Mouse (Mus musculus) left cerebral cortex, adult 9 months (tissue): Measurements from ENCODE around the gene Tab3.

Experiments
- DNase-seq, 2 experiments: peaks; one replicate each; pipeline ENCODE4 v3.0.0; 2022; ENCODE audit warnings: low spot score in 2 of 2

Gene Tab3

DNA sequence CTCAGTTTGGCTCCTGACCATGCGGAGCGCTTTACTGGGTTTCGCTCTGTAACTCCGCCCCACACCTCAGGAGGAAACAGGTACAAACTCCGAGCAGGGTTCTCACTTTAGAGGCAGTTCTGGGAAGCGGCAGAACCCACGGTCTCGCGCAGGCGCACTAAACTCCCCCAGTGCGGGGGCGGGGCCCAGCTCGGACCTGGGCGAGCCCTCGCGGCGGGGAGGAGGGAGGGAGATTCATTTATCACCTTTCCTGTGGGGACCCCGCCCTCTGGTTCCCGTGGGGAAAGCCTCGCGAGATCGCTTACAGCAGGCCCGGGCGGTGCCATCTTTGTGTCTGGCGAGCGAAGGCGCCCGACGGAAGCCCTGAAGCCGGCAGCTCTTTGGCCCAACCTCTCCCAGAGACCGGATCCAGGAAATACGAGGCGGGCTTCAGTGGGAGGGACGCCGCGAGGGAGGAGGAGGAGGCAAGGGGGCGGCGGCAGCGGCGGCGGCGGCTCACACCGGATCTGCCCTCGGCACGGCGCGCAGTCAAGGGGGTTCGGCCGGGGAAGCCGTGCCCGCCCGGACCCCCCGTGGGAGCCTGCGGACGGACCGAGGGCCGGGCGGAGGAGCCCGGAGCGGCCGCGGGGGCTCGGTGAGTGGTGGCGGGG is at the start of gene Tab3:
Gene Tab3 (plus strand): TSS at position 491 of the 650 bp plus-strand sequence.
- peak; percentile 86 to 94 for DNase-seq

- DNase-seq = no peak
Observed at GRCm38 (mm10) chrX:85525545-85525944, 48.3 kb upstream of the Tab3 start.

- DNase-seq = no peak
Observed at GRCm38 (mm10) chrX:85526263-85527019, 47.4 kb upstream of the Tab3 start.

- DNase-seq = no peak
Observed at GRCm38 (mm10) chrX:85558931-85559330, 14.9 kb upstream of the Tab3 start.

DNA sequence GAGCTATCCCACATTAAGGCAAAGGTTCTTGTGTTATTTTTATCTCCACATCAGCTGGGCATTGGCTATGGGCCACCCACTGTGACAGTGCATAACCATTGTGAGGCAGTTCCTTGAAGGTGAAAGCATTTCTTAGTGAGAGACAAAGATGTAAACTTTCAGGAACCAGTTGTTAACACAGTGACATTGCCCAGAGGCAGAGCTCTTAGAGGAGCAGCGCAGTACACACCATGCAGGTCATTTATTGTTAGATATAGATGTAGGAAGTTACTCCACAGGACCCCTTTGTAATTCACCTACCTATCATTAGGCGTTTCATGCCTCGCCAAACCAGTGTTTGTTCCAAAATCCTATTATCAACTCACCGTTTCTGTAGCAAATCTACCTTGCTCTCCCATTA is 7.6 kb upstream of the Tab3 start:
- no peak for DNase-seq

- no peak for DNase-seq
Observed at GRCm38 (mm10) chrX:85574182-85574541, 340 bp downstream of the Tab3 start.

GRCm38 (mm10) chrX:85576310-85576709 is 2.5 kb downstream of the Tab3 start:
- no peak for DNase-seq

- DNase-seq = no peak
Observed at GRCm38 (mm10) chrX:85580768-85581167, 6.9 kb downstream of the Tab3 start.

DNA sequence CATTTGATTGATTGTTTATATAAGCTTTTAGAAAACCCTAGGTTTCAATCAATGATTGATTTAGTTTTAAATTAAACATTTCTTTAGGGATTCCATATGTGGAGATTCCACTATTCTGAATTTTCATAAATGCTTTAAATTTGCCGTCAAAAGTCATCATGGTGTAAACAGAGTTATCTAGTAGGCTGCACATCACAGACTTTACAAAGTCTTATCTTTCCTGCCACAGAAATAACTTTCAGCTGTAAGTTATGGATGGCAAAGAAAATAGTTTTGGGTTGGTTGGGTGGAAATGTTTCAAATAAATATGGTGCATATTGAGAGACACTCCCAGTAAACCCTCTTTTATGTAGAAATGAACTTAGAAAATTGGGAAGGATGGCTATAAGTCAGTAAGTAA is 8.7 kb downstream of the Tab3 start:
- DNase-seq = no peak

DNA sequence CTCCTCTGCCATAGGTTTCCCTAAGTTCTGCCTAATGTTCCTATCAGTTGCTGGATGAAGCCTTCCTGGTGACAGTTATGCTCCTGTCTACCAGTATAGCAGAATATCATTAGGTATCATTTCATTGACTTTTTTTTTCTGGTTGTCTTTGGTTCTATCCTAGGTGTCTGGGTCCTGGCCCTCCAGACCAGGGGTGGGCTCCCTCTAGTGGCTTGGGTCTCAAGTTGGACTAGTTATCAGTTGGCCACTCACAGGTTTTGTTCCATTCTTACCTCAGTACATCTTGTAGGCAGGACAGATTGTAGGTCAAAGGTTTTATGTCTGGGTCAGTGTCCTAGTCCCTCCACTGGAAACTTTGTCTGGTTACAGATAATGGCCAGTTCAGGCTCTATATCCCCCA is 11.8 kb downstream of the Tab3 start:
- DNase-seq = no peak

DNA sequence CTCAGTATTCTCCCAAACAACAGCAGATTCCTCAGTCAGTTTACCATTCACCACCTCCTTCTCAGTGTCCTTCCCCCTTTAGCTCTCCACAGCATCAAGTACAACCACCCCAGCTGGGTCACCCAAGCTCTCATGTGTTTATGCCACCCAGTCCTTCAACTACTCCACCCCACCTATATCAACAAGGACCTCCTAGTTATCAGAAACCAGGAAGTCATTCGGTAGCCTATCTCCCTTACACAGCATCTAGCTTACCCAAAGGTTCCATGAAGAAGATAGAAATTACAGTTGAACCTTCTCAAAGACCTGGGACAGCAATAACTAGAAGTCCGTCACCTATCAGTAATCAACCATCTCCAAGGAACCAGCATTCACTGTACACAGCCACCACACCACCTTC is 40.9 kb downstream of the Tab3 start:
- no peak for DNase-seq

DNA sequence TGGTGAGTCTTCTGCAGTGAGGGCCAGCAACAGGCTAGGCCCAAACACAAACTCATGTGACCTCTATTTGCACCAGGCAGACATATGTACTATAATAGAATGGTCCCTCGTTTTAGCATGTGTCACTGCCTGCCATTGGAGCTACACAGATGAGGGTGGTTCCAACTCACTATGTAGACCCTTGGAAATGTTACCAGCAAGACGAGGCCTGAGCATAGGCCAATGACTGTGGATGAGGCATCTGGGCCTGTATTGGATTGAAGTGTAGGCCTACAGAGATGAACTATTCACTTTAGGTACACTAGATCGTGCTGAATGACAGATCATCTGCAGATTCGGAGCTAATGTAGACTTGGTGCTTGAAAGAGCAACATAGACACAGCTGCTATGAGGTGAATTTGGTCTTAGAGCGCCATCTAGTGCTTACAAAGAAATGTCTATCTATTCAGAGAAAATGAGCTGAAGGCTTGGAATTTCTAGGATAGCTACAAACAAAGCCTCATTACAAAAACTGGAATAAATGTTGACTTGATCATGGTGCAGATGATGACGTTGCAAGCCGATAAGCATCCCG is 72.5 kb downstream of the Tab3 start:
- DNase-seq = peak in 1 of 2 experiments; percentile 16

DNA sequence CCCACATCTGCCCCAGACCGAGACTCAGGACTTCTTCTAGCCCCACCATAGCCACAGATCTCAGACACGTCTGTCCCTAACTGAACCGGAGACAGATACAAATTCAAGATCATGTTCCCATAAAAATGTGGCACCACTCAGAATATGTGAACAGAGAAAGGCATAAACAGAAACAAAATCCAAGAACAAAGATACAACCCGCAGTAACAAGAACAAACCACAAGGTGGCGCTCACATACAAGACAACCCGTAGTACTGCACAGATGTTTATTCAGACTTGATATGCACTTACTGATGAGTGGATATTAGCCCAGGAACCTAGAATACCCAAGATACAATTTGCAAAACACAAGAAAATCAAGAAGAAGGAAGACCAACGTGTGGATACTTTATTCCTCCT is 103.0 kb downstream of the Tab3 start:
- DNase-seq = peak in 1 of 2 experiments; percentile 53

DNA sequence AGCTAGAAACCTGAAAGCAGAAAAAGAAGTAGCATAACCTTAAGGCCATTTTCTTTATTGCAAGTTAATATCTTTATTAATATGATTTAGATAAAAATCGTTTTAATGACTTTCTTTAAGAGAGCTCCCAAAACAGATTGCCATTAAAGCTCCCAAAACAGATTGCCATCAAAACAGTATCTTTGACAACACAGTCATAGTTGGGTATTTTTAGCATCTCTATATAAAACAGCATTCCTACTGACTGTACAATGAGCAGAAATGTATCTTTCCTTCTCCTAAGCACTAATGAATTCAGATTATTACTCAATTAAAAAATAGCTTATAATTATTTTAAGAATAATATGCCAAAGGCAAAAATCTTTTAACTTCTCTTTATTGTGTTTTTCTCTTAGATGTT is 108.3 kb downstream of the Tab3 start:
- no peak for DNase-seq

GRCm38 (mm10) chrX:85683723-85684122 is 109.9 kb downstream of the Tab3 start:
- no peak for DNase-seq
